Mouse (Mus musculus) gastrocnemius, postnatal 10 days (tissue): ENCODE data around the gene Chrm5. TPM values are rescaled to one million over a fixed set of nuclear protein-coding genes. Genes with fewer than 3 reads are reported as not detected.

Source experiments
- total RNA-seq, 2 experiments: library from RNA; stranded (reverse); gene quantifications; 2 replicates each; pipeline ENCODE4 v1.2.3; 2021

The Chrm5 gene
- total RNA-seq, 2 experiments from 2014 or later: 0.16 TPM; not detected in 1

Other genes starting within 250 kb of the Chrm5 start
- gene Lpcat4, start 241.3 kb downstream of the Chrm5 start, total RNA-seq: 1 to 10 TPM; 3.0 to 5.3 TPM
- gene Nutm1, start 221.5 kb downstream of the Chrm5 start, total RNA-seq: not detected
- 10 to 100 TPM; 56.0 to 60.4 TPM for gene Nop10, start 218.8 kb downstream of the Chrm5 start, total RNA-seq
- 10 to 100 TPM; 27.0 to 33.3 TPM for gene Slc12a6, start 214.9 kb downstream of the Chrm5 start, total RNA-seq
- under 1 TPM in 1 of 2 experiments, not detected in 1; 0.18 TPM for gene Gm21985, start 214.5 kb downstream of the Chrm5 start, total RNA-seq
- 10 to 100 TPM; 71.0 to 73.7 TPM for gene Emc4, start 112.7 kb downstream of the Chrm5 start, total RNA-seq
- gene Katnbl1, start 101.6 kb downstream of the Chrm5 start, total RNA-seq: 1 to 10 TPM; 7.1 to 9.4 TPM
- gene Emc7, start 25.8 kb downstream of the Chrm5 start, total RNA-seq: 10 to 100 TPM; 14.0 to 15.2 TPM
- gene Aven, start 12.2 kb upstream of the Chrm5 start, total RNA-seq: 10 to 100 TPM; 17.5 to 22.0 TPM